Mouse (Mus musculus): ENCODE measurements at regions not wholly inside any gene's neighbourhood (a gene's known extent, or its start where the extent isn't known, plus 50 kb on each side); places are given as distances from the start of the nearest gene placed in this dataset.

- in situ Hi-C loops (cut with MseI, MboI) = loop anchor here in 1 of 2 experiments (5.0 kb wide), 1 partner anchor 75 kb away; the partner anchor contains the start of gene Sall4
Measured at GRCm38 (mm10) chr2:168842261-168842740, 74.6 kb upstream of the Sall4 start.

DNA sequence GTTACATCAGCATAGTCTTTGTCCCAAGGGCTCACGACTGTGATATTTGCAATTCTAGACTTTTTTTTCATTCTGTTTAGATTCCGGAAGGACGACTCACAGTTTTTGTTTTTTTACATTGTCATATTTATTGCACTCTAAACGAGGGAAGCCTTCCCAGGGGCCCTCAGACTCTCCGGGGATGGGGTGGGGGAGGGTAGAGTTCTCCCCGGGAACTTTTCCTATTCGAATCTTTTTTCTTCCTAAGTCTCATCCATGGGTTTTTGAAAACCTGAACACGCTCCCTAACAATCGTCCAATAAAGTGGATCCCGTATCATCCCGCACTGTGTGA, 73.9 kb upstream of the Sall4 start:
- in situ Hi-C loops (cut with MseI, MboI) = loop anchor here in 1 of 2 experiments (5.0 kb wide), 1 partner anchor 74 kb away; the partner anchor contains the start of gene Sall4

GRCm38 (mm10) chr2:168840853-168841712, 73.3 kb upstream of the Sall4 start:
- in situ Hi-C loops (cut with MseI, MboI) = loop anchor here in 1 of 2 experiments (5.0 kb wide), 1 partner anchor 74 kb away; the partner anchor contains the start of gene Sall4

- in situ Hi-C loops (cut with MseI, MboI) = loop anchor here in 1 of 2 experiments (5.0 kb wide), 1 partner anchor 73 kb away; the partner anchor contains the start of gene Sall4
Measured at GRCm38 (mm10) chr2:168839811-168840655, 72.3 kb upstream of the Sall4 start.

DNA sequence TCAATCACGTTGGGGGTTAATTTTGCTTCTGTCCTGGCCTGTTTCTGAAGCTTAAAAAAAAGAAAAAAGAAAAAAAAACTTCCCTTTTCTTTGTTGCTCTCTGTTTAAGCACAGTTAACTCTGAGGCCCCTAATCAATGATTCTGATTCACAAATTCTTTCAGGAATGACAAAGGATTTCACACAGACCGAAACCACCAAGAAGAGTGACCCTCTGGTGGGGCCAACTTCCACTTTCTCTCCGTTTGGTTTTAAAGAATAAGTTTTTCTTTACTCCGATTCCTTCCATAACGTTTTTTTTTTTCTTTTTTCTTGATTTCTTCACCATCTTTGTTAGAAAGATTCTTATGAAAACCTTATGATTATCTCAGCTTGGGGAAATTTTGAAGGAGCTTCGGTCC, 71.5 kb upstream of the Sall4 start:
- in situ Hi-C loops (cut with MseI, MboI) = no loop called here

- in situ Hi-C loops (cut with MseI, MboI) = no loop called here
Measured at GRCm38 (mm10) chr2:168838681-168839080, 70.9 kb upstream of the Sall4 start.

GRCm38 (mm10) chr2:168837951-168838570, 70.3 kb upstream of the Sall4 start:
- in situ Hi-C loops (cut with MseI, MboI) = no loop called here

DNA sequence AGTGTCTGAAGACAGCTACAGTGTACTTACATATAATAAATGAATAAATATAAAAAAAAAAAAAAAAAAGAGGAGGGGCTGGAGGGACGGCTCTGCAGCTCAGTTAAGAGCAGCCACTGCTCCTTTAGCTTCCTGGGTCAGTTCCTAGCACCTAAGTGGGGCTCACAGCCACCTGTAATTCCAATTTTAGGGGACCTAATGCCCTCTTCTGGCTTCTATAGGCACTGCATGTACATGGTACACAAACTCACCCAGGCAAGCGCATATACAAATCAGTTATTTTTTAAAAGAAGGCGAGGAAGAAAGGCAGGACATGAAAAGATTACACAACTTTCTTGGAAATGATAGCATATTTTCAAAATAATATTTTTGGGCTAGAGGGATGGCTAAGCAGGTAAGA, 67.0 kb upstream of the Sall4 start:
- in situ Hi-C loops (cut with MseI, MboI) = no loop called here

DNA sequence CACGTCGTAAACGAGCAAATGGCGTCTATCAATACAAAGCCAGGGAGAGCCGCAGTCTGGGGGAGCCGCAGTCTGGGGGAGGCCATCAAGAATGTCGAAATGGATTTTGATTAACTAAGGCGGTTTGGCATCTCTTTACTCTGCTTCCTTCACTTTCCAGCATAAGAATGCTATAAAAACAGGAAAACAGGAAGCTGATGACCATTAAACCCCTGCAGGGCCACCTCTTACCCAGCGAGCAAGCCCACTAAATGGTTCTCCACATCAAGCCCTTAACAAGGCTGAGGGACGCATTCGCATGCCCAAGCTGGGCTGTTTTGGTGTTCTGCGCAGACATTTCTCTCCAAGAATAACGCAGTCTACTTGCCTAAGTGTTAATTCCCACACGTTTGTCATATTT, 64.0 kb upstream of the Sall4 start:
- in situ Hi-C loops (cut with MseI, MboI) = no loop called here

DNA sequence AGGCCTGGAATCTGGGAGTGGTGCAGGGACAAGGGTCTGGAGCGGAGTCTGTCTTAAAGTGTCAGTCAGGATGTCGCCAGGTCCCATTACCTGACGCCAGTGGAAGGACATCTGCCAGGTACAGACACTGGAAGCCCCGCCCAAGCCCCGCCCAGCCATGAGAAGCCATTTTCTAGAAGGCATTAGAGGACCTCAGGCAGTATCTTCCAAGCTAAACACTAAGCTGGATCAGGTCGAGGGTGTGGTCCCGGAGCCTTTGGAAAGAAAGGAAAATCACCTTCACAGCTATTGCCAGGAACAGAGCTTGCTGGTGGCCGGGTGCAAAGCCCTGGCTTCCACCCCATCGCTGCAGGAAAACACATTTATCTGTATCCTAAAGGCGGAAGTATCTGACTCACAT, 52.9 kb upstream of the Sall4 start:
- in situ Hi-C loops (cut with MseI, MboI) = no loop called here
